Mouse (Mus musculus) CD4-positive naive resting alpha-beta T cell, adult 76 days (primary cell): ENCODE data around the gene Ngfr. TPM values are rescaled to one million over a fixed set of nuclear protein-coding genes. Genes with fewer than 3 reads are reported as not detected.

Source experiments
- total RNA-seq: library from RNA; stranded (reverse); gene quantifications from one replicate; pipeline ENCODE4 v1.2.4, GENCODE M21; 2023

The Ngfr gene
- total RNA-seq: 0.47 TPM

DNA sequence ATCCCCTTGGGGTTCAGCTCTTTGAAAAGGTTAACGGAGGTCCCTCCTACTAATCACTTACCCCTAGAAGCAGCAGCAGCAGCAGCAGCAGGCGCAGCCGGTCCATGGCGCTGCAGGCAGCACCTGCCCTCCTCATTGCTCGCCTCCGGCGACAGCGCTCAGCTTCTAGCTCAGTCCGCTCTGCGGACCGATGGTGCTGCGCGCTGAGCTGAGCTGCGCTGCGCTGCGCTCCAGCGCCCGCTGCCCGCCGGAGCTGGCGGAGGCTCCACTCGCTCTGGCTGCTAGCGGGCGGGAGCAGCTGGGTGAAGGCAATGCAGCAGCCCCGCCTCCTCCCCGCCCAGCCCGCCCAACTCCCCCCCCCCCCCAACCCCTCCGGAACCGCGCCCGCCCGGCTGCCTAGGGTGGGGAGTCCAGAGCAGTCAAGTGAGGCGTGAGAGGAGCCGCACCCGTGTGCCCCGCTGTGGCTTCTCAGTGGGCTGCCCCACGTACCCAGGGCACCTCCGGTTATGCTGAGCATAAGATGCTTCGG lies at the start of gene Ngfr:
Gene Ngfr (minus strand): TSS at position 313 of the 529 bp plus-strand sequence.

Other genes starting within 250 kb of the Ngfr start
- gene Slc35b1, start 203.0 kb downstream of the Ngfr start, total RNA-seq: 65.7 TPM
- 82.8 TPM for gene Spop, start 173.7 kb downstream of the Ngfr start, total RNA-seq
- gene Nxph3, start 73.2 kb downstream of the Ngfr start, total RNA-seq: not detected
- gene Phb, start 79.2 kb upstream of the Ngfr start, total RNA-seq: 48.9 TPM
- gene Zfp652, start 124.9 kb upstream of the Ngfr start, total RNA-seq: 62.6 TPM
- 3.8 TPM for gene B130006D01Rik, start 135.9 kb upstream of the Ngfr start, total RNA-seq
- 3.3 TPM for gene Phospho1, start 236.8 kb upstream of the Ngfr start, total RNA-seq
- gene Gngt2, start 249.5 kb upstream of the Ngfr start, total RNA-seq: 19.1 TPM